Mouse (Mus musculus) heart, adult 9 months (tissue): ENCODE results near the gene Tmcc3.
"Not testable (repeated sequence)": the region's sequence is repeated elsewhere in the genome, so short reads cannot be mapped to it uniquely, and the experiment has no call there.

Source experiments
- DNase-seq, 2 experiments: peaks; one replicate each; pipeline ENCODE4 v3.0.0; 2022; ENCODE audit warnings: low spot score in 2 of 2

Gene Tmcc3

GRCm38 (mm10) chr10:94514506-94515178, 202.9 kb downstream of the Tmcc3 start:
- peak; percentile 76 to 78 for DNase-seq

DNA sequence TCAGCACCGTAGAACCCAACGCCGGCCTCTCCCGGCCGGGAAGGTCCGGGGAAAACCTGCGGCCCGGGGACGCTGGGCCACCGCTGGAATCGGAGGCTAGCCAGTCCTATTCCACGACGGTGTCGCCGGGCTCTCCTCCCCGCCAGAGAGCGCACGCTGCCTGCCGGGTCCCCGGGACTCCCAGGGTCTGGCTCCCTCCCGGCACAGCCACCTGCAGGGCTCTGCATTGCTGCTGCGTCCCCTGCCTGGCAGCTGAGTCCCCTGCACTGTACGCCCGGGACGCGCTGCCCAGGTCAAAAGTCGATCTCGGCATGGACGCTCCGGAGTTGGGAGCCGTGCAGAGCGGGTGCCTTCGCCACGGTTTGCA, 203.4 kb downstream of the Tmcc3 start:
- DNase-seq = peak; percentile 69 to 75

GRCm38 (mm10) chr10:94515583-94515982, 203.8 kb downstream of the Tmcc3 start:
- no peak for DNase-seq

DNA sequence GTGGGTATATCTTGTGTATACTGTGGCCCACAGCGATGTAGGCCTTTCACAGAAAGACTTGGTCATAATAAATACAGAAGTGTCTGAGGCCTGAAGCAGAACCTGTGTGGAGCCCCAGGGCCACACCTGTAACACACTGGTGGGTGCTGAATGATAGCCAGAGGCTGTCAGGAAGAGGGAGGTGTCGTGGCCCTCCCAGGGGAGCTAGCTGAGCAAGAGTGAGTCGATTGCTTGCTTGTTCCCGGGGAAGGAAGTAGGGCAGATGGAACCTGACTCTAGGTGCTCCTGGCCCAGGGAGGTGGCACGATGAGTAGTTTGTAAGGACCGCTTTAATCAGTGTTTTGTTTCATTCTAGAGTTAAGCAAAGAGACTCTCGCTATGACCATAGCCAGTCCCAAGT, 208.1 kb downstream of the Tmcc3 start:
- DNase-seq = no peak

GRCm38 (mm10) chr10:94520306-94521106, 208.8 kb downstream of the Tmcc3 start:
- no peak for DNase-seq

DNA sequence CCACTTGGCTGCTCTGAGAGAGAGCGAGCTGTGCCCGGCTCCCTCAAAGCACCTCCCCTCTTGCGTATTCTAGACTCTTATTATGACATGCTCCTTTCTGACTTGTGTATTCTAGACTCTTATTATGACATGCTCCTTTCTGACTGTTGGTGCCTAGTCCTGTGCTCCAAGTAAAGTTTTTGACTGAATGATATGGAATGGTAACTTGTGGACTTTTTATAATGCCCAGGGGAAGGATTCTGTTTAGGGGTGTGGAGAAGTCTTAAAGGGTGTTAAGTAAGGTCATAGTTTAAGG, 209.3 kb downstream of the Tmcc3 start:
- no peak for DNase-seq

DNA sequence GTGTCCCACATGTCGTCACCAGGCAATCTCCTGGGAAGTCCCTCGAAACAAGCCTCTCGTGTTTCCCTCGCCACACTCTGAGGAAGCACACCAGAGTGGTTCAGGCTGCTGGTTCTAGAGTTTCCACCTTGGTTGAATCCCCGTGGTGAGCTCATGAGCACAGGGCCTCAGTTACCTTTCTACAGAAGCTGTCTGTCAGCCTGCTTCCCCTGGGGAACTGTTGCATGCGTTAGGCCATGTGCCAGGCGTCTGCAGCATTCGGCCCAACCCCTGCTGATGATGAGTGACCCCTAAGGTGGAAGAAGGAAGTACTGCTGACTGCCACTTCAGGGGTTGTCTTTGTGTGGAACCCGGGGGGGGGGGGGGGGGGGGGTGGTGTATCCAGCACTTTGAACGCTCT, 210.0 kb downstream of the Tmcc3 start:
- DNase-seq = no peak

DNA sequence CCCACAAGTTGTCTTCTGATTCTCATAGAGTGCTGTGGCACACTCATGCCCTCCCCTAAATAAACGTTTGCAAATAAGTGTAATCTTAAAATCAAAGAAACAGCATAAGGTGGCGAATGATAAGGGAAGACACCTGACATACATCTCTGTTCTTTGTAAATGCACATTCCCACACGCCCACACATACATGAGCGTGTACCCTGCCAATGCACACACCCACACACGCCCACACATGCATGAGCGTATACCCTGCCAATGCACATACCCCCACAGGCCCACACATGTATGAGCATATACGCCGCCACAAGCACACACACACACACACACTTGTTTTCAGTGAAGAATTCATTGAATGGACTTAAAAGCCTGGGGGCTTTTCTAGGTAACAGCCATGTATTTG, 211.5 kb downstream of the Tmcc3 start:
- DNase-seq = no peak

- peak; percentile 58 to 67 for DNase-seq
These were observed 212.0 kb downstream of the Tmcc3 start for GRCm38 (mm10) chr10:94523711-94524156.

- DNase-seq = no peak
These were observed 213.2 kb downstream of the Tmcc3 start for GRCm38 (mm10) chr10:94524966-94525365.

DNA sequence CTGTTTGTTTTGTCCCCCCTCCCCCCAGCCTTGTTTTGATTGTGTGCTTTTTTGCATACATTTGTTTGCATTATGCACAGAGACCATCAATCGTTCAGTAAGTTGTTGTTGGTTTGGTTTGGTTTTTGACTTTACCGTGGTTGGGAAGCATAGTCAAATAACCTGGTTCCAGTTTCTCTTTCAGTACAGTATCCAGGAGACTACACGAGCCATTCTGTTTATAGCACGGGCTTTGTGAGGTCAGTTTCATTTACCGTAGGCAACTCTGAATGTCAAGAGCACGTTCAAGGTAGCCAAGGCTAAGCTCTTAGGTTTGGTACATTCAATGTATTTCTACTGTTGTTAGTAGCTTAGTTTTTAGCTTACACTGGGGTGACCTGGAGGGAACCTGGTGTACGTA, 214.0 kb downstream of the Tmcc3 start:
- no peak for DNase-seq

DNA sequence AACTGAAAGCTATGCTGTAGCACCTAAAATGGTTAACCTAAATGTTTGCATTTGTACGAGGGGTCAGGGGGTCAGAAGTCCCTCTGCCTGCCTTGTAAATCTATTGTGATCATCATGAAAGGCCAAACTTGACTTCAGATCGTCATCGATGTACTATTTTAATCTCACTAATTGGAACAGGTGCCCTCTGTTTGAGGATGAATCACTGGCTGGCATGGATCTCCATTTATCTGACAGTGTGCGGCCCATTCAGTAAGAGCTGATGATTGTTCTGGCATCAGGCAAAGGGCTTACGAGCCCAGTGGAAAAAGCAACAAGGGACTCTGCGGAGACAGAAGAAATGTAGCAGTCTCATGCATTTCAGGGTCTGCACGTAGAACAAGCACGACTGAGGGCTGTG, 215.1 kb downstream of the Tmcc3 start:
- no peak for DNase-seq

DNA sequence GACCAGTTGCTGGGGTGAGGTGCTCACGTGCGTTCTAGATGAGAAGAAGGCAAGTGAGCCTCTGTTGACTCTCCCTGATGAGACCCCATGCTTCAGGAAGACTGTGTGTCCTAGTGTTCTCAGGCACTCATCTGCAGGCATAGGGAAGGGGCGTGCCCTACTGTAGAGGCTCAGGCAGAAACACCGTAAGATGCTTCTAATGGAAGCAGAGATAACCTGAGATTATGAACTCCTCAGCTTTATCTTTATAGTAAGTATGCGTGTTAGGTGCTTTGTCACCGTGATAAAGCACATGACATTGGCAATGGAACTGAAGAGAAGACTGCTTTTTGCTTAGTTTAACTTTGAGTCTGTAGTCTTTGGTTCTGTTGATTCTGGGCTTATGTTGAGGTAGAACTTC, 215.5 kb downstream of the Tmcc3 start:
- DNase-seq = no peak

GRCm38 (mm10) chr10:94530079-94530478, 218.3 kb downstream of the Tmcc3 start:
- no peak for DNase-seq

DNA sequence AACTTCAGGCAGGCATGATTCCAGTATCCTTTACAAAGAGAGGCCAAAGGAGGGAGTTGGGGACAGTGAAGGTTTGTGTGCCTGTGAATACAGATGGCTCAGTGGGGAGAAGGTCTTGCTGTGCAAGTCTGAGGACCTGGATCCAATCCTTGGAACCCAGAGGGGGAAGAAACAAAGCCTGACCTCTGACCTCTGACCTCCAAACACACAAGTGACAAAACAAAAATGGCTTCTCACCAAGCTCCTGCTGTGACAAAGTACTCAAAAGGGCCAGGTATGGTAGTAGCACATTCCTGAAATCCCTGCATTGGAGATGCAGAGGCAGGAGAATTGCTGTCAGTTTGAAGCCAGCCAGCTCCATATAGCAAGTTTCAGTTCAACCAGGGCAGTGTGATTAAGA, 219.7 kb downstream of the Tmcc3 start:
- no peak for DNase-seq

GRCm38 (mm10) chr10:94533081-94533724, 221.5 kb downstream of the Tmcc3 start:
- no peak for DNase-seq

DNA sequence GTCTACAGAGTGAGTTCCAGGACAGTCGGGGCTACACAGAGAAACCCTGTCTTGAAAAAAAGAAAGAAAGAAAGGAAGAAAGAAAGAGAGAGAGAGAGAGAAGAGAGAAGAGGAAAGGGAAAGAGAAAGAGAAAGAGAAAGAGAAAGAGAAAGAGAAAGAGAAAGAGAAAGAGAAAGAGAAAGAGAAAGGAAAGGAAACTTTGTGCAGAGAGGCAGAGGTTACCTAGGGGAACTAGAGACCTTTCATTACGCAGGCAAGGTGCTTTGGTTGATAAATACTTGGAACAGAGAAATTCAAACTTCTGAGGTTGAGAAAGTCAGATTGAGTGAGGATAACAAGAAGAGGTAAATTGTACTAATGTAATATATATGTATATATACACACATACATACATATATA, 226.9 kb downstream of the Tmcc3 start:
- not testable (repeated sequence) for DNase-seq

DNA sequence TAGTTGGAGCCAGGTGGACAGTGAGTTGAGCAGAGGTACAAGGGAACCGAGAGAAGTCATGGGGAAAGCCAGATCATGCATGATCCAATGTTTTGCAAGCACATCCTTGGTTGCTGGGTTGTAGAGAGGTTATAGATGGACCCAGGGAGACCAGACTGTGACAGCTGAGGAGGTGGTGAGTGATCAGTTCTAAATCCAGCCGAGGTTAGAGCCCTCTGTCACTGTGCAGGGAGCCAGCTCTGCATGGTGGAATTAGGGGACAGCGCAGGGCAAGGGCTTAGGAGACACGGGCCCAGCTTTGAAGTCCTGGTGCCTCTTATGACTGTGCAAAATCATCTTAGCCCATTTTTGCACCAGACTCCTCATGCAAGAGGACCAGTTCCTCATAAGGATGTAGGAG, 228.5 kb downstream of the Tmcc3 start:
- no peak for DNase-seq

DNA sequence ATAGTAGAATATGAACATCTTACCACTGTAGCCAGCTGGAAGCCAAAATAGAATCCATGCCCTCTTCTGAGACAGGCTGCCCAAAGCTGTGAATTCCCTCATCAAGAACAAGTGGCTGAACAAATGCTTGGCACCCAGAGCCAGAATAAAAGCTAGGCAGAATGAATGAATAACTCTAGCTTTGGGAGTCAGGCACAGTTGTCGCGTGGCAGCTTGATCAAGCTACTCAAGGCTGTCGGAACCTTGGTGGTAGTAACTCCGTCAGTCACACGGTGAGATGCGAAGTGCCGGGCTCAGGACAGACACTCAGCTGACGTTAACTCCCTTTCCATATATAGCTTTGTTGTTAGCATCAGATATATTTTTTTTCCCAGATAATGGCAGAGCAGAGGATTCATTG, 232.2 kb downstream of the Tmcc3 start:
- no peak for DNase-seq

- DNase-seq = no peak
These were observed 233.1 kb downstream of the Tmcc3 start for GRCm38 (mm10) chr10:94544803-94545202.

GRCm38 (mm10) chr10:94545259-94546019, 233.7 kb downstream of the Tmcc3 start:
- peak; percentile 72 to 79 for DNase-seq

DNA sequence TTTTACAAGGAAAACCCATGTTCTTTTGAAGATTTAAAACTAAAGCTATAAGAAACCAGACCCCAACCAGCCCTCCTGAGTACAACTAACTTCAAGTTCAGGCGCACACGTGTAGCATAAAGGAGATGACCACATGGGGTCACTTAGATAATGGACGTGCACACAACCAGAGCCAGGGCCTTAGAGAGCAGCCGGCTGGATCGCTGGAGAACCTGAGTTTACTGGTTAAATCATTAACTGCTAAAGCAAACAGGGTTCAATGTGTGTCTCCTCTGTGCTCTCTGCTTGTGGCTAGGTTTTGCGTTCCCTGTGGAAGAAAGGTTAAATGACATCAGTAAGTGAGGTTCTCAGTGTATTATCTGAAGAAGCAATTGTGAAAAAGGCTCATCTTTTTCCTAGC, 234.9 kb downstream of the Tmcc3 start:
- DNase-seq = no peak
